Mouse (Mus musculus): ENCODE measurements around the gene Ccnk.

The Ccnk gene

GRCm38 (mm10) chr12:108193878-108194277 is 14.5 kb downstream of the Ccnk start:
- DNase-seq, result no peak

- no peak for DNase-seq
Measured at GRCm38 (mm10) chr12:108195761-108196160, 16.4 kb downstream of the Ccnk start.

GRCm38 (mm10) chr12:108198447-108198846 is 19.1 kb downstream of the Ccnk start:
- no peak for DNase-seq

- no peak for DNase-seq
Measured at GRCm38 (mm10) chr12:108200094-108200493, 20.7 kb downstream of the Ccnk start.

- no peak for DNase-seq
Measured at GRCm38 (mm10) chr12:108203895-108204294, 24.5 kb downstream of the Ccnk start.

- no peak for DNase-seq
Measured at GRCm38 (mm10) chr12:108204978-108205377, 25.6 kb downstream of the Ccnk start.

GRCm38 (mm10) chr12:108206641-108207040 is 27.3 kb downstream of the Ccnk start:
- DNase-seq, result peak; percentile 61 to 68

DNA sequence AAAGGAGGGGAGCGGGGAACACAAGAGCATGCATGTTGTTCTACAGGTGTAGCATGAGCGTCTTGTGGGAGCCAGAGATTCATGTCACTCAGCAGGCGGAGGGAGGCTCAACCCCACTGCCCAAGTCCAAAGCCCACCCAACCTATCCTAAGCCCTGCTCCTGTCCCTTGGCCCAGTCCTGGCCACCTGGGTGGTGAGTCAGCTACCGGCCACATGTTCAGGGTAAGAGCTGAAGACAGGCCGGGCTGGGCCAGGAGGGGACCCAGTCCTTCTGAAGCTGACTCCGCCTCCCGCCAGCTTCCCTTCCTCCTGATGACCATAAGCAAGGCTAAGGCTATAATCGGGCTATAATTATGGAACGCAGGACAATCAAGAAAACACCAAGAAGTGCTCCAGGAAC is 28.8 kb downstream of the Ccnk start:
- DNase-seq, result no peak

DNA sequence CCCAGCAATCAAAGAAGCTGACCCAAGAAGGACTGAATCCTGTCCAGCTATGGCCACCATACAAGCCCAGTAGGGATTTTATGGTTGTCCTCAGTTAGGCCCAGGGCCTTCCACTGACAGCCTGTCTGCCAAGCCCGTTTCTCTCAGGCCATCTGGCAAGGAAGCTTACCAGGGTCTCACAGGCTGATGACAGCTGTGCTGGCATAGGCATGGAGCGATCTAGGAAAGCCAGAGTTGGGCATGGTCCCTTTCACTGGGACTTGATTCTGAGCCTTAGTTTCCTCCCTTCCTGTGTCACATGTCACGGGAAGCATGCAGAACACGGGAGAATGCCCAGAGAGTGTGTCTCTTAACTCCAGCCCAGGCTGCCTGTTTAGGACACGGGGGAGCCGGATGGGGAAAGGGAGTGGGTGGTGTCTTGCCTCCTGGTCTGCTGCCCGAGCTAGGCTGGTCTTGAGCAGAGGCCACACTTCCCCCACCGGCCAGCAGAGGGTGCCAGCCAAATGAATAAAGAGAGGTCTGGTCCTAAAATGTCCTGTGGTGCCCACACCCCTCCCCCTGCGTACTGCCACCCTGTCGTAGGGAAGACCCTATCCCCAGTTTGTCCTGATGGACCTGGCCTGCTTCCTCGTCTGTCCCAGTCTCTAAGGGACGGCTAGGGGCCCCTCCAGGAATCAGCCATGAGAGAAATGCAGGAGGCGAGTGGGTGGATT is 29.5 kb downstream of the Ccnk start:
- DNase-seq, result peak; percentile 50 to 56

DNA sequence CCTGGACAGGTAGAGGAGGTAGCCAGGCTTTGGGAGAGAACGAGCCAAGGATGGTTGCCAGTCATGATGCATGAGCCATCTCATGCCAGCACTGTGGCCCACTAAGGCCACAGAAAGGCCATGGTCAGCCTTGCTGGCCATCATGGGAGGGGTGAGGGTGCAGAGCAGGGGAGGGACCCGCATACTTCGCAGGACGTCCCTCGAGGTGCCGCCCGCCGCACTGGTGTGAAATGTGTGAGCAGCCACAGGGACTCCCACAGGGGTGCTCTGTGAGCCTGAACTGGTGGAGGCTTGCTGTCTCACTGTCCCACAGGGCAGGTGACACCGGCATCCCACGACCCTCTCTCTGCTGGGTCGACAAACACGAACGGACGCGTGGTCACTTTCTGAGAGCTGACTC is 31.2 kb downstream of the Ccnk start:
- no peak for DNase-seq

GRCm38 (mm10) chr12:108212071-108212470 is 32.7 kb downstream of the Ccnk start:
- no peak for DNase-seq

- no peak for DNase-seq
Measured at GRCm38 (mm10) chr12:108212476-108212875, 33.1 kb downstream of the Ccnk start.

DNA sequence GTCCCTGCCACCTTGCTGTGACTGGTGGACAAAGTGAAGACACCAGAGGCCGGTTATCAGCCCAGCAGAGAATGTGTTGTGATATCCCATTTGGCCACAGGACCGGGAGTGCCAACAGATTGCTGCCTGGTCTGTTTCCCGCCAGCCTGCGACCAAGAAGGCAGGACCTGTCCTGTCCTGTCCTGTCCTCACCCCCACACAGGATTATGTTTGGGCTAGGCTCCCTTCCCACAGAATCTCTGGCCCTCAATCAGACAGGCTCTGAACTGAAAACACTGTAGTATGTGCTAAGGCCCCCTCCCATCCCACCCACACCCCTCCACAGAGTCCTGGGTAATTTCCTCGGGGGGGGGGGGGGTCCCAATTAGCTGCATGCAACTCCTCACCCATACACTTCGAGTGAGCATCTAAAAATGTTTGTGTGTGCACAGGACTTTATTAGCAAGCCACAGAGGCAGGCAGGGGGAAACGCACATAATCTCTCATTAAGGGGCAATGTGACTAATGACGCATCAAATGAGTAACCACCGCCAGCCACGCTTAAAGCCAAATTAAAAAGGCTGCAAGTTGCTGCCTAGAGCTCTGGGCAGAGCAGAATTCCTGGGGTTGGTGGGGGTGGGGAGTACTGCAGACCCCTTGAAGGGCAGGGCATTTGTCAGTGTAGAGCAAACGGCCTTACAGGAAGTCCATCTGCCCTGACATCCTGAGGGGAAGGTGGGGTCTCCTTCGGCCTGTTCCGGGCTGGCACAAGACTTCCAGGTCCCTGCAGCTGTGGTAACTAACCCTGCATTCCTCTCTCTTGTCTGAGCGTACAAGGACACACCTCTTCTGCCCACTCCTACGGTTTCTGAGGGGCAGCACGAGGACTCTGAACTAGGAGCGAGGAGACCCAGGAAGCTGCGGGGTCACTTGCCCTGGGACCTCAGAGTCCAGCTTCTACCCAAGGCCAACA is 34.0 kb downstream of the Ccnk start:
- no peak for DNase-seq

DNA sequence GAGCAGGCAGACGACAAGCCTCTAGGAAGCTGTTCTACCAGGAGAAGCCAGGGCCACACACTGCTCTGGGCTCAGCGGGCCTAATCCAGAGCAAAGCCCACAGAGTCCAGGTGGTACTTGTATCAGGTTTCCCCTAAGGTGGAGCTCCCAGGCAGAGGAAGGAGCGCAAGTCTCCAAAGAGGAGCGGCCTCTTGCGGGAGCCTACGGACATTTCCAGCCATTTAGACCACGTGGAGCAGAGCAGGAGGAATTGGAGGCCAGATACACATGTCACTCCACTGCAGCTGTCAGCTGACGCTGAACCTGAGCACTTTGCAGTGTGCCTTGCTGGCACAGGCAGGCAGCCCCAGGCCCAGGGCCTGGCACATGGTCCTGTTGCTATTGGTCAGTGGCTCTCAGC is 35.7 kb downstream of the Ccnk start:
- DNase-seq, result no peak

DNA sequence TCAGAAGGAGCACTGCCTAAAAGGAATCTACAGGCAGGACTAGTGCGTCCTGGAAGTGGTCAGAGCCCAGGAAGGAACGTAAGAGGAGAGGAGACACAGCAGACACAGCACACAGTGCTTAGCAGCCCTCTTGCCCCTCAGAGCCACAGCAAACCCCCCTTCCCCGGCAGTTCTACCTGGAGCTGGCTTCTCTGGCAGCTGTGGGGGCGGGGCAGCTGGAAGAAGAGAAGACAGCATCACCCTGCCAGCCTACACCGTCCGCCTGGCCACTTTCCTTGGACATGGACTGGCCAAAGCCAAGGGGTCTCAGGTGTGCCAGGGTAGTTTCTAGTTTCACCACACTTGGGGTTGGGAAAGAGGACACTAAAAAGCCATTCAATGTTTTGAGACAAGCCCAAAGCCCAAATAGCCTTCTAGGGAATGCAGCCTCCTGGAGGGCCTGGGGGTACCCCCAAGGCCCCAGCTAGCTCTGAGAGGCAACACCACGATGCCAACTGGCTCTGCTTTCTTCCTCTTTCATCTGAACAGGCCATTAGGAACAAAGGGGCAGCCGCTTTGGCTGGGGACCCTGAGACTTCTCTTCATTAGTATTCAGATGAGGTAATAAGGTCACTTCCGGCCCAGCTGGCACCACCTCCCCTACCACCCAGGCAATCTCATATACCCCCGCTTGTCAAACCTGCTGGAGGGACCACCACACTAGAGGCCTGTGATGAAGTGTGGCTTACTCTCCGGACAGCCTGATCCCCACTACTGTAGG is 37.4 kb downstream of the Ccnk start:
- no peak for DNase-seq

- peak; percentile 48 to 52 for DNase-seq
Measured at GRCm38 (mm10) chr12:108217572-108217971, 38.2 kb downstream of the Ccnk start.

- DNase-seq, result no peak
Measured at GRCm38 (mm10) chr12:108219163-108219562, 39.8 kb downstream of the Ccnk start.

GRCm38 (mm10) chr12:108219825-108220616 is 40.6 kb downstream of the Ccnk start:
- no peak for DNase-seq

DNA sequence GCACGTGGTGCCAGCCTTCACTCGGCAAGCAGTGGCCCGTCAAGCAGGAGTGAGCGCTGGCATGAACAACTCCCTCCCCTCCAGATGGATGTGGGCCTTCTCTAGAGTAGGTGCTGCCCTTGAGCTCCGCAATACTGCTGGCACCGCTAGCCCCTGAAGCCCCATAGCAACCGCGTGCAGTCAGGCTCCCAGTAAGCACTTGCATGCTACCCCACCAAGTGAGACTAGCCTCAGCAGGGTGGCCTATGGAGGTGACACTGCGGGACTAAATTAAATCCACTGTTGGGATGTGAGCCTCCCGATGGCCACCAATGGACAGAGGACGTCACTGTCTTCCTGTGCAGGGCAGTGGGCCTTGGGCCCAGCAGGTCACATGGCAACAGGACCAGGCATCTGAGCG is 41.2 kb downstream of the Ccnk start:
- no peak for DNase-seq

DNA sequence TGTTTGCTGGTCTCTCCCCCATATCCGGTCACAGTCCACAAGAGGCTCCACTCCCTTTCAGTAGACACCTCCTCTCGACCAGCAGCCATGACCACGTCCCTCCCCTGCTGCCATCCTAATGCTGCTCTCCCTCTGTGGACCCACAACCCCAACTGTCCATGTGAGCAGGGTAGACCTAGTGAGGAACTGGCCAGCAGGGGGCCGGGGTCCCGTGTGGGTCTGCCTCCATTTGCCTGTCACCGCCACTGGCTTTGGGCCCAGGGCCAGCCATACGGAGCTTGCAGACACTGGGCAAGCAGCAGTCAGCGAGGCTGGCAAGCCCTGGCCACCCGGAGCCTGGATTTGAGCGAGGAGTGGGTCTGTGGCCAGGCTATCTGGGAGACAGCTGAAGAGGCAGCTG is 41.8 kb downstream of the Ccnk start:
- no peak for DNase-seq

DNA sequence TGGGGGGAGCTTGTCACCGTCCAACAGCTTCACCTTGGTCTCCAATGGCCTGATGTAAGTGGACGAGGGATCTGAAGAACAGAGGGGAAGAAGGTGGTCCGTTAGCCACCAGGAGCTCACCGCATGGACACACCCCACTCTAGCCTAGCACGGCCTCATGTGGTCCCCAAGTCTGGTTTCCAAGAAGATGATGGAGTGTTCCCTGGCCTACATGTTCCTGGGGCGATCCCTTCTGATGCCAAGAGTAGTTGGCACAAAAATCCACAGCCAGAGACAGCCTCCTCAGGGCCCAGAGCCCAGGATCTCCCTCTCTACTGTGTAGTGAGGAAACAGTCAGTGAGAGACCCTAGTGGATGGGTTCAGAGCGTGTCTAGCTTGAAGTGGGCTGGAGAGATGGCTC is 42.3 kb downstream of the Ccnk start:
- no peak for DNase-seq

- no peak for DNase-seq
Measured at GRCm38 (mm10) chr12:108223357-108223756, 44.0 kb downstream of the Ccnk start.

Data from thymus, postnatal 36 days (tissue).